Mouse (Mus musculus) layer of hippocampus, adult 2 months (tissue): Measurements from ENCODE around the gene Dcaf17. TPM values are rescaled to one million over a fixed set of nuclear protein-coding genes. Genes with fewer than 3 reads are reported as not detected.

Source experiments
- DNase-seq, 2 experiments: peaks; one replicate each; pipeline ENCODE4 v3.0.0; 2022; ENCODE audit warnings: low spot score in 2 of 2
- H3K27ac ChIP-seq: fragments of 200-600 bp; 2 replicates; pipeline ENCODE4 v1.8.1; 2022
- H3K4me3 ChIP-seq: fragments of 200-600 bp; 2 replicates; pipeline ENCODE4 v1.8.1; 2022; ENCODE audit warnings: mild to moderate bottlenecking
- CTCF ChIP-seq: fragments of 200-600 bp; conservative IDR thresholded peaks from 2 replicates; pipeline ENCODE4 v1.8.1; 2022; ENCODE audit warnings: antibody characterized with exemption, mild to moderate bottlenecking, moderate library complexity
- long read RNA-seq, 2 experiments: library from polyadenylated mRNA; stranded (forward); transcript quantifications; one replicate each; pipeline ENCODE4 v2.0.0; 2021; ENCODE audit warnings: borderline mapping rate in 2 of 2
- total RNA-seq, 2 experiments: library from RNA; stranded (reverse); gene quantifications; 2 replicates each; pipeline ENCODE4 v1.2.3; 2021

The Dcaf17 gene
- total RNA-seq: 10 to 100 TPM; 13.3 TPM
- long read RNA-seq, experiment 1, full-length matches to known transcripts: 2 of 21 reads
- long read RNA-seq, experiment 1, partial matches to known transcripts: 0 of 21 reads
- long read RNA-seq, experiment 1, other reads (novel, unspliced or antisense): 19 of 21 reads
- long read RNA-seq, experiment 2, full-length matches to known transcripts: 4 of 39 reads
- long read RNA-seq, experiment 2, partial matches to known transcripts: 0 of 39 reads
- long read RNA-seq, experiment 2, other reads (novel, unspliced or antisense): 35 of 39 reads

- peak within 1 kb of the TSS; percentile 74 for H3K4me3 ChIP-seq
- DNase-seq: peak; percentile 89 to 92
- TF ChIP-seq CTCF: peak; percentile 51
Observed at GRCm38 (mm10) chr2:71055300-71056114, at the start of gene Dcaf17, which contains the start of gene Mettl8. TSS of gene Dcaf17 (plus strand) at chr2:71055328. TSS of gene Mettl8 (minus strand) at chr2:71055583.

GRCm38 (mm10) chr2:71011816-71012215 lies 43.3 kb upstream of the Dcaf17 start:
- DNase-seq: no peak
- Histone ChIP-seq H3K4me3 (no peak overlapping the region), H3K27ac (no peak overlapping the region)
- no peak for TF ChIP-seq CTCF

More at GRCm38 (mm10) chr2:71055300-71056114, at the start of gene Dcaf17, which contains the start of gene Mettl8:
- peak within 1 kb of the TSS; percentile 95 for H3K27ac ChIP-seq

- no peak for TF ChIP-seq CTCF
- no peak overlapping the region for H3K4me3 ChIP-seq
- H3K27ac ChIP-seq: no peak overlapping the region
- no peak for DNase-seq
Observed at GRCm38 (mm10) chr2:71013521-71013920, 41.6 kb upstream of the Dcaf17 start.

GRCm38 (mm10) chr2:71019277-71019676 lies 35.9 kb upstream of the Dcaf17 start:
- no peak for TF ChIP-seq CTCF
- H3K27ac ChIP-seq: peak overlapping the region; percentile 43; the same call in 1 of the 2 replicates
- peak; percentile 27 to 52 for DNase-seq

GRCm38 (mm10) chr2:71019704-71020375 lies 35.3 kb upstream of the Dcaf17 start:
- TF ChIP-seq CTCF: no peak
- Histone ChIP-seq H3K27ac (peak overlapping the region; percentile 43), H3K4me3 (no peak overlapping the region)
- DNase-seq: no peak

More at GRCm38 (mm10) chr2:71019277-71019676, 35.9 kb upstream of the Dcaf17 start:
- H3K4me3 ChIP-seq: no peak overlapping the region

- no peak overlapping the region for H3K27ac ChIP-seq
- TF ChIP-seq CTCF: no peak
- no peak for DNase-seq
- H3K4me3 ChIP-seq: no peak overlapping the region
Observed at GRCm38 (mm10) chr2:71020674-71021073, 34.5 kb upstream of the Dcaf17 start.

- no peak overlapping the region for H3K27ac ChIP-seq
- H3K4me3 ChIP-seq: no peak overlapping the region
- no peak for DNase-seq
- TF ChIP-seq CTCF: no peak
Observed at GRCm38 (mm10) chr2:71022991-71023390, 32.1 kb upstream of the Dcaf17 start.

GRCm38 (mm10) chr2:71023986-71024385 lies 31.1 kb upstream of the Dcaf17 start:
- H3K4me3 ChIP-seq: no peak overlapping the region
- no peak for TF ChIP-seq CTCF
- H3K27ac ChIP-seq: no peak overlapping the region
- no peak for DNase-seq

GRCm38 (mm10) chr2:71025576-71026315 lies 29.4 kb upstream of the Dcaf17 start:
- no peak for DNase-seq
- Histone ChIP-seq H3K4me3 (no peak overlapping the region), H3K27ac (no peak overlapping the region)
- TF ChIP-seq CTCF: no peak

GRCm38 (mm10) chr2:71026787-71027186 lies 28.3 kb upstream of the Dcaf17 start:
- Histone ChIP-seq H3K27ac (no peak overlapping the region), H3K4me3 (no peak overlapping the region)
- DNase-seq: no peak
- TF ChIP-seq CTCF: peak; percentile 59

- no peak for TF ChIP-seq CTCF
- Histone ChIP-seq H3K27ac (no peak overlapping the region), H3K4me3 (no peak overlapping the region)
- no peak for DNase-seq
Observed at GRCm38 (mm10) chr2:71027631-71028030, 27.5 kb upstream of the Dcaf17 start.

GRCm38 (mm10) chr2:71030663-71031062 lies 24.5 kb upstream of the Dcaf17 start:
- Histone ChIP-seq H3K4me3 (no peak overlapping the region), H3K27ac (no peak overlapping the region)
- TF ChIP-seq CTCF: no peak
- no peak for DNase-seq
